Mouse (Mus musculus) heart, postnatal 0 days (tissue): ENCODE measurements around the gene Slc10a7.

Source experiments
- CTCF ChIP-seq: IDR thresholded peaks from 2 replicates; pipeline ENCODE4 v1.5.1; 2016; ENCODE audit warnings: antibody characterized with exemption, control low read depth, low read depth
- EP300 ChIP-seq: IDR thresholded peaks from 2 replicates; pipeline ENCODE4 v1.6.1; 2016; ENCODE audit warnings: antibody characterized with exemption, low read depth

DNA sequence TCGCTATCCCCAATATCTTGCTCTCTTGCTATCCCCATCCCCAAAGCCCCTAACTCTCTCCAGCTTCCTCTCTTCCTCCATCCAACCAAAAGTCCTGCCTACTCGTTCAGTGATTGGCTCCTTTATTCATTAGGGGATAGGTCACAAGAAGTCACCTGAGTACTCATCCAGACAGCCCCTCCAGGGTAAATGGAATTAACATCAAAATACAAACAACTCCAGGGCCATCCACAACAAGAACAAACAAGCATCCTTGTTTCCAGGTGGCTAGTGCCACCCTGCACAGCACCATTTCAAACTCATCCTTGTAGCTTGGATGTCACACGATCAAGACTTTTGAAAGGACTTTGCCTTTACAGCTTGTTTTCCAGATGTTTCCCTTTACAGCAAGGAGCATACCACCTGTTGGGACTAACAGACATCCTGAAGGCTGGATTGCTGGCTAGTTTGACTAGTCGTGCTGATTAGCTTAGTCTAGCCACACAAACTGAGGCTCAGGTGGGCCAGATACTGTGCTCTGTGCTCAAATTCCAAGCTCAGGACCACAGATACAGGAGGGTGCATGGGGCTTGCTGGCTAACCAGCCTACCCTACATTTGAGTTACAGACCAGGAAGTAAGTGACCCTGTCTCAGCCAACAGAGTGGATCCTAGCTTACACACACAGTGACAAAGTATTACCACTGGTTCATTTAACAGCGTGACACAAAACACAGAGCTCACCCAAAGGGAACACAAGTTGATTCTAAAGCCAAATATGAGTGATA, 75.0 kb downstream of the Slc10a7 start:
- no peak for TF ChIP-seq CTCF
- no peak for TF ChIP-seq EP300
